Mouse (Mus musculus) kidney, adult 10 weeks (tissue): ENCODE measurements around the gene Trim17. TPM values are rescaled to one million over a fixed set of nuclear protein-coding genes. Genes with fewer than 3 reads are reported as not detected.

ENCODE experiments used
- polyA plus RNA-seq: library from polyadenylated mRNA; stranded (reverse); fragments of 350-450 nt; fragmentation: Illumina TruSeq; extraction: RNeasy Lipid Tissue Mini Kit (QIAGEN cat#74804); gene quantifications from one replicate; pipeline ENCODE4 v1.2.3, GENCODE M21; 2014; ENCODE audit warnings: low read depth, low replicate concordance

Gene Trim17
- polyA plus RNA-seq = not detected

DNA sequence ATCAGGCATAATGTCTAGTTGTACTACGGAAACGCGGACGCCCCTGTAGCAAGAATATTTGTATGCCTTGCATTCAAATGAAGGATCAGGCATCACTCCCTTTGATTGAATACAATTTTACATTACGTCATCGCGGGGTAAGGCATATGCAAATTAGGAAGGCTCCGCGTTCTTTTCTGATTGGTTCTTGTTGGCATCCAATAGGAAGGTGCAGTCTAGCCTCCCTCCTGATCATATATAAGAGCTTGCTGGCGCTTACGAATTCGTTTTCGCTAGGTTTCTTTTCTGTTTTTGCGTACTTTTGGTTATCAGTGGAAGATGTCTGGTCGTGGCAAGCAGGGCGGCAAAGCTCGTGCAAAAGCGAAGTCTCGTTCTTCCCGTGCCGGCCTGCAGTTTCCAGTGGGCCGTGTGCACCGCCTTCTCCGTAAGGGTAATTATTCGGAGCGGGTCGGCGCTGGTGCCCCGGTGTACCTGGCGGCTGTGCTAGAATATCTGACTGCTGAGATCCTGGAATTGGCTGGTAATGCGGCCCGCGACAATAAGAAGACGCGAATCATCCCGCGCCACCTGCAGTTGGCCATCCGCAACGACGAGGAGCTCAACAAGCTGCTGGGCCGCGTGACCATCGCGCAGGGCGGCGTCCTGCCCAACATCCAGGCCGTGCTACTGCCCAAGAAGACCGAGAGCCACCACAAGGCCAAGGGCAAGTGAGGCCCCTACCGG lies at the start of gene Trim17, which contains the start of gene Hist3h2a:
Gene Trim17, plus strand, starts transcription at position 266 of the 723 bp plus-strand sequence.
Gene Hist3h2a, plus strand, starts transcription at position 266 of the 723 bp plus-strand sequence.

DNA sequence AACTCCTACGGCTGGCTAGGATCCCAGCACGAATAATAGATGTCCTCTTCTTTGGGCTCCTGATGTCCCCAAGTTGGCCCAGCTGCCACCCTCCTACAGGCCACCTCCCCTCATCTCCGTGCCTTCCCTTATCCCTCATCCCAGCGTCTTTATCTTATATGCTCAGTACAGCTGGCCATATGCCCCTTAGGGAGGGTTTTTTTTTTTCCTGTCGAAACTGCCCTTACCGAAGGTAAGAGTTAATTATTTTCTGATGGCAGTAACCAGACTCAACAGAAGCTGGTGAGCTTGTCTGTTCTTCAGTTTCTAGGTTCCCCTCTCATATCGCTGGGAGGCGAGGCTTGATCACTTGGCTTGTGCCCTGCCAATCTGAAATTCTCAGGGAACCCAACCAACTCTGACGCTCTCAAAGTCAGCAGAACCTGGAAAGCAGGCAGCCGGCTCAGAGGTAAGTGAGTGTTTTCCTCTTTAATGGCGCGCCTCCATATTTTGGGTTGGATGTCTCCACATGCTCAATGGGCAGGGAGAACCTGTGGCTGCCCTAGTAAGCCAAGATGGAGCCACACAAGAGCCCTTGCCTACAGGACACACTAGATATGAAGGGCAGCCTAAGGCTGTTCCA lies 36.6 kb upstream of the Trim17 start, which contains the start of gene Btnl10:
Gene Btnl10, plus strand, starts transcription at position 164 of the 622 bp plus-strand sequence.

DNA sequence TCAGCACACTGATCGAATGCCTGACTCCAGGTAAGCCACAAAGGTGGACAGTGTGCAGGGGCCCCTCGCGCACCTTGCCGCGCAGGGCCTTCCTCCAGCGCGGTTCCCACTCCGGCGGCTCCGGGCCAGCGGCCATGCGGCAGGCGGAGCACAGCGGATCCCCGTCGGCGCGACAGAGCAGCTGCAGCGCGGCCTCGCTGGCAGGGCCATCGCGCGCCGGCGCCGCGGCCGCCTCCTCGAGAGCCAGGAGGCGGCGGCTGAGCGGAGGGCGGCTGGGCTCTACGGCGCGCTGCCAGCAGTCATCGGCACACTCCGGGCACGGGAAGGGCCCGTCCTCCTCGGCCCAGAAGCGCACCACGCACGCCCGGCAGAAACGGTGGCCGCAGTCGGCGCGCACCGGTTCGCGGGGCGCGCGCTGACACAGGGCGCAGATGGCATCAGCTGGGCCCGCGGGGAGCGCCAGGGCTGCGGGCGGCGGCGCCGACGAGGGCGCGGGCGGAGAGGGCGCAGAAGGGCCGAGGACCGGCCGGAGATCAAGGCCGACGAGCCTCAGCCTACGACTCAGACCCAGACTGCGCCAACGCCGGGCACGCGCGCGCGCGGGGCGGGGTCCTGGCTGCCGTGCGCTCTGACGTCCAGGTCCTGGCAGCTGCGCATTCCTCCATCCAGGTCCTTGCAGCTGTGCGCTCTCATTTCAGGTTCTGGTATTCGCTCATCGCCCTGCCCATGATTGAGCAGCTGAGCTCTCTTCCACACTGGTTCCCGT lies 16.0 kb upstream of the Trim17 start, which contains the start of gene Rnf187:
Gene Rnf187, minus strand, starts transcription at position 595 of the 766 bp plus-strand sequence.

DNA sequence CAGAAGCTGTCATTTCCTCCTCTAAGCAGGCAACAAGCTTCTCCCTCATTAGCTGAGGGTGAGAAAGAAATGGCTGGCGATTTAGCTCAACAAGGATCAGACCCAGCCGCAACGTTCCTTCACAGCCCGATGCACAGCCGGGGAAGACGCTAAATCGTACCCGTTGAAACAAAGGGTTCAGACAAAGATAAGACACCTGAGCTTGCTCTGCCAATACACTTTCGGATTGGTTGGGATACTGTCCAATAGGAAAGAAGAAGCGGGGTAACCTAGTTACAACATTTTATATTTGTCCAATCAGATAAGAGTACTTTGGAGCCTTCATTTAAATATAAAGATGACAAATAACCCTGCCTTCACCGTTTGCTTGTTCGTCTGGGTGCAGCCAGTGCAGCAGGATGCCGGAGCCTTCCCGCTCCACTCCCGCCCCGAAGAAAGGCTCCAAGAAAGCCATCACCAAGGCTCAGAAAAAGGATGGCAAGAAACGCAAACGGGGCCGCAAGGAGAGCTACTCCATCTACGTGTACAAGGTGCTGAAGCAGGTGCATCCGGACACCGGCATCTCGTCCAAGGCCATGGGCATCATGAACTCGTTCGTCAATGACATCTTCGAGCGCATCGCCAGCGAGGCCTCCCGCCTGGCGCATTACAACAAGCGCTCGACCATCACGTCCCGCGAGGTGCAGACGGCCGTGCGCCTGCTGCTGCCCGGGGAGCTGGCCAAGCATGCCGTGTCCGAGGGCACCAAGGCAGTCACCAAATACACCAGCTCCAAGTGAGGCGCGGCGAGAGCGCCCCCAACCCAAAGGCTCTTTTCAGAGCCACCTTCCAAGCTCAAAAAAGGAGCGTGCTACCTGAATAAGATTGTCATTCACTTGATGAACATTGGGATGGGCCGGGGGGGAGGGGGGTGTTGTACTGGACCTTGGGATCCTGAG lies 5.7 kb upstream of the Trim17 start, which contains the start of gene Hist3h2ba:
Gene Hist3h2ba, plus strand, starts transcription at position 379 of the 938 bp plus-strand sequence.

DNA sequence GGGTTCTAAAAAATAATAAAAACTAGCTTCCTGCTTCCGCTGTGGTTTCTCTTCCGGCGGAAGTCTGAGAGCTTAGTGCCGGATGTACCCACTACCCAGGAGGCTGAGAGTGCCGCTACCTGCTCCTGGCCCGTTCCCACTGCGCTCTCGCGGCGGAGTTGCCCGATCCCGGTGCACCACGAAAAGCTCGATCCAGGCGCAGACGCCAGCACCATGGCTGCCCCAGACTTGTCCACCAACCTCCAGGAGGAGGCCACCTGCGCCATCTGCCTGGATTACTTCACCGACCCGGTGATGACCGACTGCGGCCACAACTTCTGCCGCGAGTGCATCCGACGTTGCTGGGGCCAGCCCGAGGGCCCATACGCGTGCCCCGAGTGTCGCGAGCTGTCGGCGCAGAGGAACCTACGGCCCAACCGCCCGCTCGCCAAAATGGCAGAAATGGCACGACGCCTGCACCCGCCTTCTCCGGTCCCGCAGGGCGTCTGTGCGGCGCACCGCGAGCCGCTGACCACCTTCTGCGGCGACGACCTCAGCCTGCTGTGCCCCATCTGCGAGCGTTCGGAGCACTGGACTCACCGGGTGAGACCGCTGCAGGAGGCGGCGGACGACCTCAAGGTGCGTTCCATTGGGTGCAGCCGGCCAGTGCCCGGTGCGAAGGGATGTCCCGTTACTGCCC lies 23.7 kb downstream of the Trim17 start, which contains the start of gene Trim11:
Gene Trim11, plus strand, starts transcription at position 67 of the 679 bp plus-strand sequence.

Other genes with a start within 250 kb of the Trim17 start
- gene Olfr318, start 230.7 kb upstream of the Trim17 start, polyA plus RNA-seq = not detected
- gene Olfr317, start 215.5 kb upstream of the Trim17 start, polyA plus RNA-seq = not detected
- not detected for gene Olfr316, start 202.0 kb upstream of the Trim17 start, polyA plus RNA-seq
- gene Olfr315, start 181.5 kb upstream of the Trim17 start, polyA plus RNA-seq = not detected
- gene Olfr314, start 171.7 kb upstream of the Trim17 start, polyA plus RNA-seq = not detected
- not detected for gene Fam183b, start 152.7 kb upstream of the Trim17 start, polyA plus RNA-seq
- gene Olfr313, start 139.7 kb upstream of the Trim17 start, polyA plus RNA-seq = not detected
- not detected for gene Olfr312, start 125.4 kb upstream of the Trim17 start, polyA plus RNA-seq
- not detected for gene Olfr311, start 115.4 kb upstream of the Trim17 start, polyA plus RNA-seq
- gene Gm12258, start 107.5 kb upstream of the Trim17 start, polyA plus RNA-seq = 6.3 TPM
- 8.4 TPM for gene 2810021J22Rik, start 87.5 kb upstream of the Trim17 start, polyA plus RNA-seq
- 7.6 TPM for gene Zfp39, start 50.5 kb upstream of the Trim17 start, polyA plus RNA-seq
- gene Btnl10, start 36.8 kb upstream of the Trim17 start, polyA plus RNA-seq = not detected
- gene Rnf187, start 15.8 kb upstream of the Trim17 start, polyA plus RNA-seq = 14.1 TPM
- gene Hist3h2ba, start 5.8 kb upstream of the Trim17 start, polyA plus RNA-seq = not detected
- gene Hist3h2a, start within 50 bp of the Trim17 start, polyA plus RNA-seq = 23.7 TPM
- gene Trim11, start 23.4 kb downstream of the Trim17 start, polyA plus RNA-seq = 0.44 TPM
- gene Obscn, start 181.7 kb downstream of the Trim17 start, polyA plus RNA-seq = not detected
- 0.97 TPM for gene Iba57, start 209.1 kb downstream of the Trim17 start, polyA plus RNA-seq
- not detected for gene Gjc2, start 228.5 kb downstream of the Trim17 start, polyA plus RNA-seq
- 5.9 TPM for gene Guk1, start 237.5 kb downstream of the Trim17 start, polyA plus RNA-seq
- 15.6 TPM for gene Mrpl55, start 247.8 kb downstream of the Trim17 start, polyA plus RNA-seq